Mouse (Mus musculus) CH12.LX (cell line): ENCODE measurements around the gene Cdc37l1. TPM values are rescaled to one million over a fixed set of nuclear protein-coding genes. Genes with fewer than 3 reads are reported as not detected.

Experiments used
- DNase-seq: peaks from one replicate; pipeline ENCODE4 v3.0.0-alpha.2; 2013; ENCODE audit errors: extremely low read depth
- H3K27ac ChIP-seq: 2 replicates; pipeline ENCODE4 v1.5.1; 2012; ENCODE audit warnings: low read depth, mild to moderate bottlenecking, control low read depth, moderate library complexity; ENCODE audit not compliant: insufficient read depth
- H3K27me3 ChIP-seq: replicated peaks from 2 replicates; pipeline ENCODE3; 2012; ENCODE audit warnings: inconsistent platforms
- H3K36me3 ChIP-seq, 2 experiments: replicated peaks in 1 of 2; 2 replicates each; pipeline versions ENCODE3 to v1.6.1; 2012; ENCODE audit warnings: inconsistent platforms in 1 of 2, low read length in 1 of 2, mild to moderate bottlenecking in 1 of 2, mixed read lengths in 1 of 2, moderate library complexity in 1 of 2; ENCODE audit not compliant: control insufficient read depth in 1 of 2, insufficient read depth in 1 of 2
- H3K4me1 ChIP-seq, 2 experiments: 2 replicates each; pipeline ENCODE4 v1.6.1; 2012; ENCODE audit warnings: inconsistent platforms in 1 of 2, moderate library complexity in 1 of 2; ENCODE audit not compliant: insufficient read depth in 2 of 2, control insufficient read depth in 1 of 2
- H3K4me2 ChIP-seq: 2 replicates; pipeline ENCODE4 v1.6.1; 2012; ENCODE audit warnings: low read depth, mild to moderate bottlenecking, control low read depth; ENCODE audit not compliant: poor library complexity, insufficient read depth, severe bottlenecking
- H3K4me3 ChIP-seq, 3 experiments: fragments of 150-350 bp in 1 of 3; sonication (generic) in 1 of 3; replicated peaks in 1 of 3; 2 replicates each; pipeline versions ENCODE3 to v1.5.1; 2011 to 2012; ENCODE audit warnings: low read depth in 2 of 3, low read length in 2 of 3, mild to moderate bottlenecking in 2 of 3, moderate library complexity in 2 of 3, control low read depth in 1 of 3, improper control_type of control experiment in 1 of 3, inconsistent platforms in 1 of 3, mixed read lengths in 1 of 3; ENCODE audit not compliant: poor library complexity in 1 of 3
- H3K79me2 ChIP-seq: replicated peaks from 2 replicates; pipeline ENCODE4 v1.6.1; 2012; ENCODE audit warnings: mild to moderate bottlenecking, moderate library complexity; ENCODE audit not compliant: control insufficient read depth, poor library complexity, insufficient read depth, severe bottlenecking; ENCODE audit errors: extremely low read depth
- H3K9ac ChIP-seq: 2 replicates; pipeline ENCODE4 v1.6.1; 2012; ENCODE audit warnings: low read depth, mild to moderate bottlenecking, control low read depth, moderate library complexity; ENCODE audit not compliant: insufficient read depth
- H3K9me3 ChIP-seq: replicated peaks from 2 replicates; pipeline ENCODE3; 2012; ENCODE audit warnings: low read length, inconsistent platforms, mixed read lengths
- BHLHE40 ChIP-seq: IDR thresholded peaks from 2 replicates; pipeline ENCODE4 v1.6.1; 2011; ENCODE audit warnings: mild to moderate bottlenecking, low read depth, low read length, improper control_type of control experiment
- CHD1 ChIP-seq: IDR thresholded peaks from 2 replicates; pipeline ENCODE4 v1.6.1; 2012; ENCODE audit warnings: low read depth, low read length, improper control_type of control experiment, inconsistent platforms
- CHD2 ChIP-seq: IDR thresholded peaks from 2 replicates; pipeline ENCODE4 v1.6.1; 2011; ENCODE audit warnings: low read length, improper control_type of control experiment
- ELF1 ChIP-seq: IDR thresholded peaks from 2 replicates; pipeline ENCODE4 v1.6.1; 2014; ENCODE audit warnings: low read depth, mild to moderate bottlenecking, inconsistent platforms, low read length, improper control_type of control experiment
- EP300 ChIP-seq: IDR thresholded peaks from 2 replicates; pipeline ENCODE4 v1.6.1; 2011; ENCODE audit warnings: low read length, improper control_type of control experiment
- ETS1 ChIP-seq: conservative IDR thresholded peaks from 2 replicates; pipeline ENCODE4 v1.6.1; 2012; ENCODE audit warnings: low read depth, mild to moderate bottlenecking, inconsistent platforms, low read length, improper control_type of control experiment, moderate library complexity
- GABPA ChIP-seq: IDR thresholded peaks from 2 replicates; pipeline ENCODE4 v1.6.1; 2012; ENCODE audit warnings: low read depth, low read length, improper control_type of control experiment, inconsistent platforms; ENCODE audit not compliant: insufficient replicate concordance
- HCFC1 ChIP-seq: IDR thresholded peaks from 2 replicates; pipeline ENCODE4 v1.6.1; 2012; ENCODE audit warnings: low read depth, mild to moderate bottlenecking, inconsistent platforms, low read length, improper control_type of control experiment
- JUN ChIP-seq: IDR thresholded peaks from 2 replicates; pipeline ENCODE4 v1.6.1; 2011; ENCODE audit warnings: low read depth, mild to moderate bottlenecking, low read length, improper control_type of control experiment, moderate library complexity; ENCODE audit not compliant: insufficient read depth
- KAT2A ChIP-seq: IDR thresholded peaks from 2 replicates; pipeline ENCODE4 v1.6.1; 2012; ENCODE audit warnings: low read length, improper control_type of control experiment, inconsistent platforms; ENCODE audit not compliant: insufficient replicate concordance
- MAFK ChIP-seq: IDR thresholded peaks from 2 replicates; pipeline ENCODE4 v1.6.1; 2011; ENCODE audit warnings: low read length, improper control_type of control experiment; ENCODE audit not compliant: insufficient replicate concordance
- MAX ChIP-seq: IDR thresholded peaks from 2 replicates; pipeline ENCODE4 v1.6.1; 2011; ENCODE audit warnings: low read length, improper control_type of control experiment
- MAZ ChIP-seq: IDR thresholded peaks from 2 replicates; pipeline ENCODE4 v1.6.1; 2012; ENCODE audit warnings: low read depth, mild to moderate bottlenecking, inconsistent platforms, low read length, improper control_type of control experiment, moderate library complexity
- MEF2A ChIP-seq: IDR thresholded peaks from 2 replicates; pipeline ENCODE4 v1.6.1; 2014; ENCODE audit warnings: low read depth, mild to moderate bottlenecking, inconsistent platforms, low read length, improper control_type of control experiment, borderline replicate concordance
- NRF1 ChIP-seq: IDR thresholded peaks from 2 replicates; pipeline ENCODE4 v1.6.1; 2014; ENCODE audit warnings: low read depth, mild to moderate bottlenecking, inconsistent platforms, low read length, improper control_type of control experiment, moderate library complexity
- POLR2A ChIP-seq: IDR thresholded peaks from 2 replicates; pipeline ENCODE4 v1.6.1; 2011; ENCODE audit warnings: low read depth, mild to moderate bottlenecking, improper control_type of control experiment, low read length
- RAD21 ChIP-seq: IDR thresholded peaks from 2 replicates; pipeline ENCODE4 v1.6.1; 2011; ENCODE audit warnings: low read depth, mild to moderate bottlenecking, low read length, improper control_type of control experiment, moderate library complexity
- RCOR1 ChIP-seq: conservative IDR thresholded peaks from 2 replicates; pipeline ENCODE4 v1.6.1; 2012; ENCODE audit warnings: low read depth, mild to moderate bottlenecking, inconsistent platforms, low read length, improper control_type of control experiment
- SIN3A ChIP-seq: IDR thresholded peaks from 2 replicates; pipeline ENCODE4 v1.6.1; 2012; ENCODE audit warnings: low read length, improper control_type of control experiment, inconsistent platforms
- TBP ChIP-seq: conservative IDR thresholded peaks from 2 replicates; pipeline ENCODE4 v1.6.1; 2011; ENCODE audit warnings: low read depth, low read length, improper control_type of control experiment
- TCF12 ChIP-seq: IDR thresholded peaks from 2 replicates; pipeline ENCODE4 v1.6.1; 2014; ENCODE audit warnings: low read depth, mild to moderate bottlenecking, inconsistent platforms, low read length, improper control_type of control experiment
- UBTF ChIP-seq: IDR thresholded peaks from 2 replicates; pipeline ENCODE4 v1.6.1; 2012; ENCODE audit warnings: low read depth, mild to moderate bottlenecking, inconsistent platforms, low read length, improper control_type of control experiment, moderate library complexity
- USF1 ChIP-seq: IDR thresholded peaks from 2 replicates; pipeline ENCODE4 v1.6.1; 2014; ENCODE audit warnings: low read depth, mild to moderate bottlenecking, inconsistent platforms, low read length, improper control_type of control experiment
- USF2 ChIP-seq: conservative IDR thresholded peaks from 2 replicates; pipeline ENCODE4 v1.6.1; 2011; ENCODE audit warnings: low read depth, low read length, improper control_type of control experiment
- ZC3H11A ChIP-seq: IDR thresholded peaks from 2 replicates; pipeline ENCODE4 v1.6.1; 2012; ENCODE audit warnings: low read depth, mild to moderate bottlenecking, inconsistent platforms, low read length, improper control_type of control experiment
- ZKSCAN1 ChIP-seq: IDR thresholded peaks from 2 replicates; pipeline ENCODE4 v1.6.1; 2012; ENCODE audit warnings: low read depth, inconsistent platforms, low read length, improper control_type of control experiment, borderline replicate concordance
- ZMIZ1 ChIP-seq: IDR thresholded peaks from 2 replicates; pipeline ENCODE4 v1.6.1; 2012; ENCODE audit warnings: low read depth, mild to moderate bottlenecking, inconsistent platforms, low read length, improper control_type of control experiment
- ZNF384 ChIP-seq: IDR thresholded peaks from 2 replicates; pipeline ENCODE4 v1.6.1; 2012; ENCODE audit warnings: low read depth, low read length, improper control_type of control experiment, inconsistent platforms
- dilution Hi-C: fragments of 300-500 bp; cut with MboI; formaldehyde crosslinking; loops from 2 replicates; pipeline ENCODE4 v1.14.3; 2020; ENCODE audit warnings: low sequenced_read_pairs; ENCODE audit not compliant: extremely low pct_unique_long_range_greater_than_20kb, extremely low pct_ligation_motif_present
- in situ Hi-C: fragments of 300-500 bp; cut with MboI; formaldehyde crosslinking; loops from 3 replicates; pipeline ENCODE4 v1.14.3; 2019; ENCODE audit warnings: low sequenced_read_pairs, low pct_ligation_motif_present, low pct_unique_long_range_greater_than_20kb, mixed read lengths
- polyA plus RNA-seq: library from polyadenylated mRNA; unstranded; fragments of >175 nt; gene quantifications from 2 replicates; pipeline ENCODE4 v1.2.1, GENCODE M21; 2012; ENCODE audit warnings: low read depth; ENCODE audit not compliant: insufficient read length
- total RNA-seq, 2 experiments: library from RNA; depleted of rRNA; stranded (reverse); fragments of 300-350 nt in 1 of 2; fragments of >200 nt in 1 of 2; gene quantifications; 2 replicates each; pipeline ENCODE4 v1.2.3; 2012 to 2014

The Cdc37l1 gene
- total and polyA plus RNA-seq, 3 experiments: 14.0 to 26.8 (median 22.9) TPM

GRCm38 (mm10) chr19:29040206-29040605, 50.1 kb downstream of the Cdc37l1 start:
- Histone ChIP-seq H3K27me3 (no peaks in the 10 kb centered on the region), H3K4me2 (no peak overlapping the region), H3K79me2 (no peaks in the 10 kb centered on the region; the same call in 1 of the 2 replicates), H3K9me3 (peaks cover 7% of the 10 kb centered on the region), H3K4me1 (peaks cover 0 to 5% of the 10 kb centered on the region in 2 experiments; a peak in 2 of 4 replicates), H3K36me3 (peaks cover 0 to 66% of the 10 kb centered on the region in 2 experiments), H3K9ac (no peak overlapping the region), H3K4me3 (no peak overlapping the region), H3K27ac (no peak overlapping the region)
- in situ Hi-C loops (no loop called here), dilution Hi-C loops (no loop called here)
- TF ChIP-seq HCFC1 (no peak), ELF1 (no peak), ZC3H11A (no peak), GABPA (no peak), UBTF (no peak), MAFK (no peak), MAX (no peak), USF2 (no peak), ZMIZ1 (no peak), CHD2 (no peak), MEF2A (no peak), SIN3A (no peak), BHLHE40 (no peak), RCOR1 (no peak), JUN (no peak), ZNF384 (no peak), ETS1 (no peak), TCF12 (no peak)
- no peak for DNase-seq

- H3K4me2 ChIP-seq: no peak overlapping the region
- TF ChIP-seq SIN3A: no peak
- TF ChIP-seq ZNF384: no peak
- no peak for TF ChIP-seq CHD1
- TF ChIP-seq ZKSCAN1: no peak
- TF ChIP-seq KAT2A: no peak
- no peak for TF ChIP-seq EP300
- no peak for TF ChIP-seq ZC3H11A
- no peak for TF ChIP-seq MAZ
- no peak for TF ChIP-seq RCOR1
- TF ChIP-seq TCF12: no peak
- no peak for TF ChIP-seq NRF1
- no peak for TF ChIP-seq TBP
- TF ChIP-seq USF2: no peak
- no peak for TF ChIP-seq ETS1
- TF ChIP-seq CHD2: no peak
- TF ChIP-seq MAX: no peak
- TF ChIP-seq GABPA: no peak
- no peak for TF ChIP-seq RAD21
- no peak for TF ChIP-seq USF1
- no peak for TF ChIP-seq POLR2A
- peaks cover 0 to 19% of the 10 kb centered on the region in 2 experiments; a peak in 2 of 4 replicates for H3K4me1 ChIP-seq
- H3K79me2 ChIP-seq: no peaks in the 10 kb centered on the region; the same call in 1 of the 2 replicates
- no peaks in the 10 kb centered on the region for H3K27me3 ChIP-seq
- DNase-seq: no peak
- H3K9me3 ChIP-seq: peaks cover 7% of the 10 kb centered on the region
- dilution Hi-C loops (no loop called here), in situ Hi-C loops (no loop called here)
- H3K36me3 ChIP-seq: peaks cover 0 to 50% of the 10 kb centered on the region in 2 experiments
- no peak overlapping the region for H3K9ac ChIP-seq
- no peak overlapping the region for H3K4me3 ChIP-seq
- H3K27ac ChIP-seq: no peak overlapping the region
Measured at GRCm38 (mm10) chr19:29042143-29042542, 52.0 kb downstream of the Cdc37l1 start.
